Mouse (Mus musculus) cortical plate, adult 2 months (tissue): Measurements from ENCODE around the gene Ccr7.

ENCODE experiments used
- CTCF ChIP-seq: fragments of 200-500 bp; IDR thresholded peaks from 2 replicates; pipeline ENCODE4 v1.5.1; 2011; ENCODE audit warnings: mild to moderate bottlenecking, control low read depth, low read length; ENCODE audit not compliant: insufficient read depth; ENCODE audit errors: extremely low read depth
- POLR2A ChIP-seq: fragments of 200-500 bp; IDR thresholded peaks from 2 replicates; pipeline ENCODE4 v1.6.1; 2011; ENCODE audit warnings: mild to moderate bottlenecking, low read length, control low read depth; ENCODE audit not compliant: insufficient read depth; ENCODE audit errors: extremely low read depth

- TF ChIP-seq CTCF (no peak), POLR2A (no peak)
These were observed 13.3 kb downstream of the Ccr7 start for GRCm38 (mm10) chr11:99141600-99141999.
